Mouse (Mus musculus) layer of hippocampus, adult 11-12 months (tissue): ENCODE measurements around the gene Rpl5.
"Not testable (repeated sequence)": the region's sequence is repeated elsewhere in the genome, so short reads cannot be mapped to it uniquely, and the experiment has no call there.

Source experiments
- DNase-seq: peaks from one replicate; pipeline ENCODE4 v3.0.0; 2022; ENCODE audit warnings: low spot score

The Rpl5 gene

DNA sequence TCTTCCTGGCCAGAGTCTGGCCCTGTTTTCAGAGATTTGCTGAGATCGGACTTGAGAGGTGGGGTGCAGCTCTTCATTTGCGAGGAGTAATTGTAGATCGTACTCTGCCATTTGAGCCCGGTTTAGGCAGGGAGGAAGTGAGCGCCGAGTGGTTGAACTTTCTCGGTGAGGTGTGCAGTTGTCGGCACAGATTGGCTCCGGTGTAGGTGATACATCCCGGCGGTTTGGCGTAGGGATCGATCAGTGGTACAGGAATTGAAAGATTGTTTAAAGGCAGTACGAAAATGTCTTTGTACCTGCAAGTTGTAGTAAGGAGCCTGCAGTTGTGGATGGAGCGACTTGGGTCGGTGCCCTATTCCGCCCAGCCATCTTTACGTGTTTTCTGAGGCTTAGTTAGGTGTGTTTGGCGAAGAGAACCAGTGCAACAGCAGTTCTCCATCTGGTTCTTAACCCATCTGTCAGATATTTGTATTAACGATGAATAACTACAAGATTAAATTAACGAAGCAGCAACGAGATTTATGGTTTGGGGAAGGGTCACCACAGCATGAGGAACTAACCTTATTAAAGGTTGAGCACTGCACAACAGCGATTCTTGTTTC, 813 bp downstream of the Rpl5 start:
- peak; percentile 39 for DNase-seq

DNA sequence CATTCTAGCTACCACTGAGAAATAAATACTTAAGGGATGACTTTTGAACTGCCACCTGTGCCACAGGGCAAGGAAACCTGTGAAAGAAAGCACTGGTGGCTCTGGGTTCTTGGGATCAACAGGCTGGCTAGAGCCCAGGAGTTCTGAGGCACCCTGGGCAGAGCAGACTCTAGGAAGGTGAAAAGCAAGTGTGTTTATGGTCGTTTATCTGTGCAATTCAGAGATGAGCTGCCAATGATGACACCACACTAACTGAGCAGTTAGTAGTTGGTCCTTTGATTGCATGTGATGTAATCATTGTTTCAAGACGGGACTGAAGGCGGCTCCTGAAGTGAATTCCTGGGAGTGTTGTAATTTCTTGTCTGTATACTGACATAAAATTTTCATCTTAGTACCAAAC, 4.0 kb downstream of the Rpl5 start:
- no peak for DNase-seq

DNA sequence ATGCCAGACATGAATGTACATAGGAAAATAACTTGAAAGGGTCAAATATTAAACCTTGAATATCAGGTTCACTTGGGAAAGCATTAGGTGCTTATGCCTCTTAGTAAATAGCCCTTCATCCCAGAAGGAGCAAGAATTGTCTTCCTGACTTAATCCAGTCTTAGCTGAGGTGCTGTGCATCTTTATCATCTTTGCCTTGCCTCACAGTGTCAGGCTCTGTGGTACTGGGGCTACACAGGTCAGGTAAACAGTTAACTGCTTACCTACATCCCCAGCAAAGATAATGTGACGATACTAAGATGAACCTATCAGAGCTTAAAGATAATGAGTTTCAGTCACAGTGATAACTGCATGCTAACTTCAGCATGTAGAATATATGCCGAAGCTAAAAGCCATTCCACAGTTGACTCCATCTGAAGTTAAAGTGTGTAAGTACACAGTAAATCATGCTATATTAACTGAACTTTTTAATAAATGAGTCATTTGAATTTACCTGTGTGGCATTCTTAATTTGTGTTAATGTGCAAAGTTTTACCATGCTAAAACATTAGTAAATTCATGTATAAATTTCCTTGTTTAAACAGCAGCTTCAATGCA, 8.3 kb downstream of the Rpl5 start:
- no peak for DNase-seq

DNA sequence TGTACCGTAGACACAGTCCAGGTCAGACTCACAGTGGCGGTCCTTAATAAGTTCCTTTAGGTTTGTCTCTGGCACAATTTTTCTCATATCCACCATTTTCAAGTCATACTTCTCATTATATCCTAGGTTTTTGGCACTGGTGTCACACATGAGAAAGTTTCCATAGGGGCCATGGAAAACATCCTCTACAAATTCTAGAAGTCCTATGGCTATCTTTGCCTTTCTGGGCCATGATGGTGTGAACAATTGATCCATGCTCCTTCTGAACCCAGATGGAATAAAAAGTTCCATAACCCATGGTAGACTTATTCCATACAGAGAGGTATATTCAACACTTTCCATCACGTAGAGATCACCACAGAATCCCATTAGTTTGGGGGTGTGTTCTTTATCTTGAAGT, 9.4 kb downstream of the Rpl5 start:
- DNase-seq, result no peak

DNA sequence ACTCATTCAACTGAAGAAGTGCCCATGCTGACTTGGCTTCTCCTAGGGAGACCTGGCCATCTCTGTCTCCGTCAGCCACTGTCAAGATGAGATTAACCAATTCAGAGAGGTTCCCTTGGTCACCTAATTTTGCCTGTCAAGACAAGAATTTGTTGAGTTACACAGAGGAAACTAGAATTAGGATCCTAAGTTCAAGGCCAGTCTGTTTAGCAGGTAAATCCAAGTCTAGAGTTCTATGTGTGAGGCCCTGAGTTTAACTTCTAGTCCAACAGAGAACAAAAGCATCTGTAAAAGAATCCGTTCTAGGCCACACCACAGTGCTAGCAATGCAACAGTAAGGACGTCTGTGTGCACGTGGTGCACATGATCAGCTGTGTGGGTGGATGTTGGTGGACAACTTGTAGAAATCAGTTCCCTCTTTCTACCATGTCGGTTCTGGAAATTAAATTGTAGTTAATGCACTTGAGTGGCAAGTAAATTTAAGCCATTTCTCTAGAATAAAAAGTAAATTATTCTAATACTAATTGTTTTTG, 9.8 kb downstream of the Rpl5 start:
- DNase-seq, result no peak

DNA sequence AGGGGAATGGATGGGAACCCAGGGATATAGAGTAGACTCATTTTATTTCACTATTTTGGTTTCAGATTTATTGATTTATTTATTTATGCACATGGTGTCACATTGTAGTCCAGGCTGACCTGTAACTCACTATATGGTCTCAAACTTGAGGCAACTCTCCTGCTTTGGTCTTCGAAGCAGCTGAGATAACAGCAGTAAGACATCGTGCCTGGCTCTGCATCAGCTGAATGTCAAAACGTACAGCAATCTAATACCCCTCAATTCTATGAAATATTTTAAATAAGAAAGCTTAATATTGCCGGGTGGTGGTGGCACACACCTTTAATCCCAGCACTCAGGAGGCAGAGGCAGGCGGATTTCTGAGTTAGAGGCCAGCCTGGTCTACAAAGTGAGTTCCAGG, 10.7 kb downstream of the Rpl5 start:
- no peak for DNase-seq

DNA sequence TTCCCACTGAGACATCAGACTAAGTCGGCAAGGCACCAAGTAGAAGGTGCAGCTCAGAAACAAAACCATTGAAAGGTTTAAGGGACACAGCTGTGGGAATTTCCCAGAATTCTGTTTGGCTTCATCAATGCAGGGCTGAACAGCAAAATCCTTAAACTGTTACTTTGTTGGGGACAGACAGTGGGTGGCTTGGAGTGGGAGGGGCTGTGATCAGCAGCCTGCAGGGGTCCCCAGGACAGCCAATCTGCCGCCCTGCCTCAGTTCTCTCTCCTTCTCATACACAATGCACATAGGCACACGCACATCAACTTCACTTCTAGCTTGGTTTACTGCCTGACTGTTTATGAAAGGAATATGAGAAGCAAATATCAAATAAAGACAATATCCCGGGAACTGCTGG, 15.0 kb downstream of the Rpl5 start:
- no peak for DNase-seq

DNA sequence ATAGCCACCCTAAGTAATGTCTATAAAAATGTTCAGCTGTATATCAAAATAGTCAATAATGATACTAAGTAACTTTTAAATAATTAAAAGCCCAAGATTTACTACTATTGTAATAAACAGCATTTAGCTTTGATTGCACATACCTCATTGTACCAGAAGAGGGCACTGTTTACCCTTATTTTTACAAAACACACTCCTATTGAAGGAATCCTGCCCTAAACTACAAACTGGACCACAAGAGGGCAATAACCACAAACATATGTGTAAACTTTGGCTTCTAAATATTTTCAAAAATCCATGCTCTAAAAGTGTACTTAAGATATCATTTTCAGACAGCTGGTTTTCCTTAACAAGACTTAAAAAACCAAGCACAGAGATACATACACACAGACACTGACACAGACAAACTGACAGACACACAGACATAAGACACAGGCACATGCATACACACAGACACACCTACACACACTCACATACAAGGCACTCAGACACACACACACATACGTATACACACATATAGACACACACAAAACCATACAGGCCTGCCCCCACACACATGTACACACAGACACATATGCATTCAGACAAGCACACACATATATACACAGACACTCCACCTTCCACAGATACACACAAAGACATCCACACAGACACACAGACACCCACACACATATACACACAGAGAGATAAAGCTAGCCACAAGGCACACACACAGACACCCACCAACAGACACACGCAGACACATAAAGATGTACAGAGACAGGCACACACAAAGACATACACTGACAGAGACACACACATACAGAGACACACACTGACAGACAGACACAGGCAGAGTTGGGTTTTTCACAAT, 21.3 kb downstream of the Rpl5 start:
- peak; percentile 81 for DNase-seq

DNA sequence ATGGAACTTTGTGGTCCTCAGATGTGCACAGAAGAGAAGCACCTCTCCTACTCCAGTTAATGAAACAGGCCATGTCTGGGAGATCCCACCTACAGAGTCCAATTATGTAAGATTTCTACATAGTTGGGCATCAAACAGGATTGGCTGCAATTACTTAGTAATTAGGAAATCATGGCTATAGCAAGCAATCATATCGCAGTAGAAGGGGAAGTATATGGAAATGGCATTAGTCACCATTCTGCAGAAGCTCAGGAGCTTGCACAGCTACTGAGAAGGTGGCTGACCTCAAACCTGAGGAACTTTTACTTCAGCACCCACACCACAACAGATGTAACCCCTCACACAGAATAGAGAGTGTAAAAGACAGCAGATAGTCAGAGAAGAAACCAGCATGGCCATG, 22.5 kb downstream of the Rpl5 start:
- DNase-seq, result no peak

DNA sequence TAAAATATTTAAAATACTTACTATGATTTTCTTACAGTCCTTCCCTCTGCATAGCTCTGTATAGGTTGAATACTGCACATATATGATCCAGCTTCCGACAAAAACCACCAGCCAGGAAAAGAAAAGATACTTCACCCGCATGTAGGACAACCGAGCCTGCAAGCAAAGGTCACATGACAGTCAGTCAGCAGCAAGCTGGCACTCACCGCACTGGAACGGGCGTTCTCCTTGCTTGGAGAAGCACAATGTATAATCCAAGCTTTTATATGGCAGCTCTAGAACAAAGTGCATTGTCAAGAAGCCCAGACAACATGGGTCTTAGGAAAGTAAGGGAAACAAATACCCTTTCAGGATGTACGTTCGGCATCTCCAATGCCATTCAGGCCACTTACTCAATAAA, 24.3 kb downstream of the Rpl5 start:
- no peak for DNase-seq

DNA sequence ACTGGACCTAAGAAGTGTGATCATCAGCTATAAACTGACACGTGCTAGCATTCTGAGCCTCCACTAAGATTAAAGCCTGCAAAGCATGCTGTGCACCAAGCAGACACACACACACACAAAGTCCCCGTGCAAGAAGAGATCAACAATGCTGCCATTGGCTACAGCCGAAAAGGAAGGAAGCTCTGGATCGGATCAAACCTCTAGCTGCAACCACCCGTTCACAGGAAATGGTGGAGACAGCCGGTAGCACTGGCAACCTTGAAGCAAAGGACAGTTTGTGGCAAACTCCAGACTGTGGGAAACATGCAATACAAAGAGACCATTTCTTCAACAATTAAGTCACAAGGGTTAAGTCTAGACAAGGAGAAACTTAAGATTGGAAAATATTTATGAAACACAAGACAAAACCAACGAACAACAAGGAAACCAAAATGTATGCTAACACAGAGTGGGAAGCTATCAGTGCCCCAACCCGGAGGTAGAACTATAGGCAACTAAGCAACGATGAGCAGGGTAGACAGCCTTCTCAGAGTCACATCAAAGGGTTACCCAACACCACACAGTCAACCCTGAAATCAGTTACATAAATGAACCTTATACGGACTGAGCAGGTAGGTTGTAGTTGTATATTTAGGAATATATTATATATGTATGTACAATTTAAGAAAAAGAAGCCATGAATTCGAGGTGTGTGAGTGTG, 26.4 kb downstream of the Rpl5 start:
- no peak for DNase-seq

DNA sequence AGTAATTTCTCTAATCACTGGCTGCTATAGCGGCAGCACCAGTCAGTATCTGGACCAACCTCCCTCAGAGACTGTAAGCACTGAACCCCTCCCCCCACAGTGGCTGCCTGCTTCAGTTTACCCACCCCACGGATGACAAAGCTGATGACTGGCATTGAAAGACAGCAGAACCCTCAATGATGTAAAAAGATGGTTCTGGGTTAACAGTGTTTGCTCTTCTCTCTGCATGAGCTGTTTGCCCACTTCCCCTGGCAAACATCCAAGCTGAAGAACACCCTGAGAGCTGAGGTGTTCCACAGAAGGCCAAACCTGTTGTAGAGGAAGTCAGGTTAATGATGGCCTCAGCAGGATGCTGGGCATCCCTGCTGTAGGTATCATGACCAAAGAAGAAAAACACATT, 32.3 kb downstream of the Rpl5 start:
- no peak for DNase-seq

DNA sequence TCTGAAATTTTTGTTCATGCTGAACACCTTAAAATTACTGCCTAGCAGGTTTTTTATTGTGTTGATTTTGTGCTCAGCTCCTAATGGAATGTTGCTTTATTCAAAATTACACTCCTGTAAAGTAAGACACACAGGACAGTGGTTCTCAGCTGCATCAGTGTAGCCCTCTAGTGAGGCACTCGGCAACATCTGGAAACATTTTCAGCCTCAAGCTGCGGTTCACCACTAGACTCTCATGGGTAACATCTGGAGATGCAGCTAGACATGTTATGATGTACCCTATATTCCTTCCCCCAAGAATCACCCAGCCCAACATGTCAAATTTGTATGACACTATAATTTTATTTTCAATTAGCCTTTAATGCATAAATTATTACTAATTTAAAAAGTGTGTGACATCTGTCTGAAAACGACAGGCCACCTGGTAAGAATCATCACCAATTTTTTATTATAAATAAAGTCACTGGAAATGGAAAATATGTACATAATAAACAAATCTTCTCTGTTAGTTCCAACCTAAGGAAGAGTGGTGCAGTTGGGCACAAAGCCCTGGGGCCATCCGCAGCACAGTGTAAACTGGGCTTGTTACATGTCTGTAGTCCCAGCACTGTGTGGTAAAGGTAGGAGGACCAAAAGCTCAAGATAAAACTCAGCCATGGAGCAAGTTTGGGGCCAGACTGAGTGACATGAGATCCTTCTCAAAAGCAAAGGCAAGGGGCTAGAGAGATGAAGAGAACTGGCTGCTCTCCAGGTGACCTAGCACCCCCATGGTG, 33.1 kb downstream of the Rpl5 start:
- no peak for DNase-seq

DNA sequence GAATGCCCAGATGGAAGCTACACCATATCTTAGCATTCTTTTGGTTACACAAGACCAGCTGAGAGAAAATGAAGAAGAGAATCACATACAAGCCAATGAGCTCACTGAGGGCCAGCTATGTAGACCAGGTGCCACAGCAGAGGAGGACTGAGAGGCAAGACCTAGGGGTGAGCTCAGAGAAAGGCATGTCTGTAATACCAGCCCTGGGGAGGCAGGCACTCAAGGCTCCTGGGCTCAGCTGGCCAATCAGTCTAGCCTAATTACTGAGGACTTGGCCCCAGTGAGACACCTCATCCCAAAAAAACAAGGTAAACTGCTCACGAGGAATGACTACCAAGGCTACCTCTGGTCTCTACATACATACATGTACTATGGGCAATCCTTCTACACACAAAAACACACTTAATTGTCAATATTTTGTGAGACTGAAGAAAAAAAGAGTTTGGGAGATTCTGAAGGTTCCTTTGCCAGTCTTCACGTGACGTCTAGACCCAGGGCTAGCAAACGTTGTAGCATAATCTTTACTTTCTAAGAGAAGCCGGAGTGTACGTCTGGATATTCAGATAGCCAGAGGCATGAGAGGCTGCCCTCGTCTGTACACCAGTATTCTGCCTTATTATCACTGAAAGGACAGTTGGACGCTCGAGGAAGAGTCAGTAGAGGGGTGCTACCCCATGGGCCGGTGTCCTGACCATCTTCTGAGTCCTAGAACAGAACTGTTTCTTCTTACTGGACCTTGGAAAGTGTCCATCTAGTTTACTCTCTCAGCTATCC, 34.7 kb downstream of the Rpl5 start:
- DNase-seq, result no peak

DNA sequence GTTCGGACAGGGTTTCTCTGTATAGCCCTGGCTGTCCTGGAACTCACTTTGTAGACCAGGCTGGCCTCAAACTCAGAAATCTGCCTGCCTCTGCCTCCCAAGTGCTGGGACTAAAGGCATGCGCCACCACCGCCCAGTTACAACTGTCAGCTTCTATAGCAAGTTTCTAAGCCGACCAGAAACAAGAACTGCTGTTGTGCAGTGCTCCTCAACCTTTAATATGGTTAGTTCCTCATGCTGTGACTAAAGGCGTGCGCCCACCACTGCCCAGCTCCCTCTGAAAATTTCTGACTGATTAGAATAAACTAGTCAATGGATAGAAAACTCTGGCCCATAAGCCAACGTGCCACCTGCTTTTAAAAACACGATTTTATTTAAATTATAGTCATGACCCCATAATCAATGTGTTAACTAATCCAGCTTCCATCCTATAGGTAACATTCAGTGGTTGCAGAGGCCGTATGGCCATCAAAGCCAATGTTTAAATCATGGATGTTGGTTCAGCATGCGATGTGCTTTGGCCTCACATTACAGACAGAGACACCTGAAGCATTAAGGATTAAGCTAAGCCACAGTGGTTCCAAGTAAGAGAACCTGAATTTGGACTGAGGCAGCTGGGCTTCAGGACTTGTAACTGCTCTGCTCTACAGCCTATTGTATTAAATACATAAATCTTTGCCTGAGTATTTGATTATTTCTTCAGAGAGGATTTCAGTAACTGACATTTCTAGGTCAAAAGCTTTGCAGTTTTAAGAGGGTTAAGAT, 36.5 kb downstream of the Rpl5 start:
- no peak for DNase-seq

DNA sequence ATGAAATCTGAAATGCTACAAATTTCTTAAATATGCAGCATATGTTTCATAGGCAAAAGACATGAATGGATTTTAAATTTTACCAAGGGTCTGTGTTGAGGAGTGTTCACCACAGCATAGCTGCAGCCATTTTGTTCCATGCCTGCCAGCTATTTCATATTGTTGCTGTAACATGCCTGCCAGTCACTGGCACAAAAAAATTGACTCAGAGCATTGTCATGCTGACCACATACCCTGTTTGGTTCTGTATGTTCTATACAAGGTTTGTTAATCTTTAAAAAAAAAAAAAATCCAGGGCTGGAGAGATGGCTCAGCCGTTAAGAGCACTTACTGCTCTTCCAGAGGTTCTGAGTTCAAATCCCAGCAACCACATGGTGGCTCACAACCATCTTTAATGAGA, 38.2 kb downstream of the Rpl5 start:
- not testable (repeated sequence) for DNase-seq

DNA sequence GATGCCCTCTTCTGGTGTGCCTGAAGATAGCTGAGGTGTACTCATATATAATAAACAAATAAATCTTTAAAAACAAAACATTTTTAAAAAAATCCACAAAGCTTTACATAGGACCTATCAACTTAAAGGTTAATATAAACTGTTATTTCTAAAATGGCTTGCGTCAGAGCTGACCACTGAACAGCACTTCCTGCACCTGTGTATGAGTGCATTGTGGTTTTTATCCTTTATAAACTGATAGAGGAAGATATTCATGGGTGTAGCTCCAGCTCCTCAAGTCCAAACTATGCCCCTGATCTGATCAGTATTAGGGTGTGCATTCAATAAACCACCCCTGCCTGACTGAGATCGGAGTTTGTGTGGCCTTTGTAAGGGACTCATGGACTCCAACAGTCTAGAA, 38.6 kb downstream of the Rpl5 start:
- DNase-seq, result no peak

DNA sequence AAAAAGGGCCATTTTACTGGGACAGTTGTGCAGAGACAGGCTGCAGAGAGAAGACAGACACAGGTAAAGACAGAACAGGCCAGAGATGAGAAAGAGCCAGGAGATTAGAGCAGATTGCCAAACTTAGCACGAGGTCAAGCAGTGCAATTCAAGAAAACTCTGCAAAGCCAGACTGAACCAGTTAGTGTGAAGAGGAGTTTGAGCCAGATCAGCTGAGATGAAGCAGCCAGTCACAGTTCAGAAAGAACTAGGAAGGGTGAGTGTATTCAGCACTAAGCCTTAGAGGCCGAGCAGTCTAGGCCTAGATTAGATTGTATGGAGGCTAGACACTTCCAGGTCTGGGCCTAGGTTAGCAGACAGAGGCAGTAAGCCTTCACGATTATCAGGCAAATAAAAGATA, 39.4 kb downstream of the Rpl5 start:
- DNase-seq, result no peak

DNA sequence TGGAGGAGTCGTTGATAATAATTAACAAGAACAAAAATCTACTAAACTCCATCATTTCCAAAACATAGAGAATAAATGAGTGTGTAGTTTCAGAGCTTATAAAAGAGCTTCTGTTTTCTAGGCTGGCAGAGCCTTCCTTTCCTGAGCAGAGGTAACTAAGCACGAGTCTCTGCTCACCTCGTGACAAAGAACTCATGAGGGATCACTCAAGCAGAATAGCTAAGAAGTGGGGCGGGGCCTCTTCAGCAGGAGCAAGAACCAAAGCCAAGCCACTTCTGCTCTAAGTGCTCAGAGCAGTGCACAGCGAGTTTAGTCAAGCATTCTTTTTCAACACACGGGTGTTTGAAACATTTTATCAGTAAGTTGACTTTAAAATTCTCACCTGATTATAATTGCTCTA, 40.9 kb downstream of the Rpl5 start:
- no peak for DNase-seq

DNA sequence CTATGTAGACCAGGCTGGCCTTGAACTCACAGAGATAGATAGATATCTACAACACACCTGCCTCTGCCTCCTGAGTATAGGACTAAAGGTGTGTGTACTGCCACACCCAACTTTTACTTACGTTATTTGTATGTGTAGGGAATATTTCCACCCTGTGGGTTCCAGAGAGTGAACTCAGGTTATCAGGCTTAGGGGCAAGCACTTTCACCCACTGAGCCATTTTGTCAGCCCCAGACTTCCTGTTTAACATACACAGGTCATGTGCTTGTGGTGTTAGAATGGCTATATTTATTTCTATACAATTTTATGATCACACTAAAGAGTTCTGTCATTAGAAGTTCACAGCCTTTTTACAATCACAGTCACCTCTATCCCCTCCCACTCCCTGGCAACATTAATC, 42.6 kb downstream of the Rpl5 start:
- no peak for DNase-seq
